Mouse (Mus musculus): Measurements from ENCODE around the gene Cep131.

Gene Cep131

DNA sequence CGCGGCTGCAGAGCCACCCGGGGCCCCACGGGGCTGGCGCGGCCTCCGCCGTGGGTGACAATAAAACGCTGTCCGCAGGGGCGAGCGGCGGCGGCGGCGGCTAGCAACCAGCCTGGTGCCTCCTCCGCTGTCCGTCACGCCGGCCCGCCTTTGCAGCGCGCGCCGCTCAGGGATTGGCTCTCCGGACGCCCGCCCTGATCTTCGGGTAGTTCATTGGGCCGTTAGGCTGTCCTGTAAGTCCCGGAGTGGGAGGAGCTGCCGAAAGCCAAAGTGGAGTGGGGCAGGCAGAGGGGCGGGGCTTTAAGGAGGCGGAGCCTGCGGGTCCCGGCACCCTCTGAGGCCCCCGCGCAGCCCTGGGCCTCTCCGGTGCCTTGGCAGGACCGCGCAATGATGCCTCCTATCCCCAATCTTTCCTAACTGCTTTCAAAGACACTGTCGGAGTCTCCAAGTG is at the start of gene Cep131:
Gene Cep131 (minus strand): TSS at position 126 of the 451 bp plus-strand sequence.
- peak; percentile 98 for DNase-seq

DNA sequence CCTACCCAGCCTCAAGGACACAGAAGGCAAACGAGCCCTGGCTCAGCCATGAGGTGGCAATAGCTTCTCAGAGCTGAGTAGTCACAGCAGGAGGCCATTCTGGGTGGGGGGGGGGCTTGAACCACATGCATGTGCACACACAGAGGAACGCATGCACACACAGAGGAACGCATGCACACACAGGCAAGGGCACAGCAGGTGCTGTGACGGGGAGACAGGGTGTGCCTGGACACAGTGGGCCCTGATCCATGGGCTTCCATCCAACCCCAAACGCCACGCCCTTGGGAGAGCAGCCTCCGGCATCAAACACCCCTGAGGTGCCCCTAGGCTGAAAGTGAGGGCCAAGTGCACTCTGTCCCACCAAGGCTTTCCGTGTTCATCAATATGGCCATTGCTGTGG is 49.6 kb upstream of the Cep131 start:
- no peak for DNase-seq

GRCm38 (mm10) chr11:120134847-120135530 is 48.4 kb upstream of the Cep131 start:
- no peak for DNase-seq

DNA sequence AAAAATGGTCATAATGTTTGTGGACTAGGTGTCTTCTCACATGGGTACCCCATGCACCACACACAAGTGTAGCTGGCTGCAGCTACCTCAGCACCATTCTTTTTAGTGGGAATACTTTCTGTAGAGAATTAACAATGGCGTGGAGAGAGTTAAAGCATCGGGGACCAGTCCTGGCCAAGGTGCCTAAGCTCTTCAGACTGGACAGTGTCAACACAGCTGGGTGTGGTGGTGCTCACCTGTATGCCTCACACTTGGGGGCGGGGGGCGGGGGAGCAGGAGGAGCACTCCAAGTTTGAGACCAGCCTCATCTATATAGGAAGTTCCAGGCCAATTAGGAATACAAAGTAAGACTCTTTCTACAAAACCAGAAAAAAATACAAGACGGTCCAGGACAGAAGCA is 47.5 kb upstream of the Cep131 start:
- DNase-seq = no peak

DNA sequence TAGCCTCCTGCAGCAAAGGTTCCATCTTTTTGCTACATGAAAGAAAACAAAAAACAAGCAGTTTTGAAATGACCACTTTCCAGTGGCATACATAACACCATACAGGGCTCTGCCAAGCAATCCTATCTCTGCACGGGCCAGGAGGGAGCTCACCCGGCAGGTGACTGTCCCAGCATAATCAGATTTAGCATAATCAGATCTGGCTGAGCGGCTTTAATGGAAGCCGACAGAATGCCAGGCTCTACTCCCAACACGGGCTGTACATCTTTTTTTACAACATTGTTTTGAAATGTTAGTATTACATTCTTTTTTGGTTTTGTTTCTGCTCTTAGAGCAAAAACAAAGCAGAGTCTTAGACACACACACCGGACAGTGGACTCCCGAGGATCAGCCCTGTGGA is 42.7 kb upstream of the Cep131 start:
- DNase-seq = no peak

DNA sequence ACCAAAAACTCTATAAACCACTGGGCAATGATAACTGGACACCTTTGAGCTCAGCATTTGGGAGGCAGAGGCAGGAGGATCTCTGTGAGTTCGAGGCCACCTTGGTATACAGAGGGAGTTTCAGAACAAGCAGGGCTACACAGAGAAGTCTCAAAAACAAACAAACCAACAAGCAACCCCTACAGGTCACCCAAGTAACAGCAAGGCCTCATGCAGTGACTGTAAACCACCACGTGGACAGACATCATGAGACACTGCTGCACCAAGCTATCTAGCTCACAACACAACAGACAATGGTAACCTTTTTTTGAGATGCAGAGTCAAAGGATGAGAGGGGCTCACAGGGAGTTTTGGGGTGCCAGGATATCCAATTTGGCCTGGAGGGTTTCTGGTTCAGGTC is 40.2 kb upstream of the Cep131 start:
- no peak for DNase-seq

DNA sequence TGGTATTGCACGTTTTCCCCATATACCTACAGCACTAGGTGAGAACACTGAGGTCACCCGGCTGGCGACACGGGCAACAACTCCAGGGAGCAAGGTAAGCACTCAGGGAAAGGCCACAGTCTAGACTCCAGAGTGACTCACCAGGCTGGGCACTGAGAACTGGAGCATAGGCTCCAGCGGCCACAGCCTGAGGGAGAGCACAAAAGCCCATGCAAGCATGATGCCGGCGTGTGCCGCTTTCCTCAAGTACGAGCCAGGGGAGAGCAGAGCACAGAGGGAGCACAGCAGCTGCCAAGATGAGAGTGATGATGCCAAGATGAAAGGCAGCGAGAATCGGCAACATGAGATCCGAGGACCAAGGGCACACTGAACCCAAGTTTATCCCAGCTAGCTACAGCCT is 35.5 kb upstream of the Cep131 start:
- no peak for DNase-seq

DNA sequence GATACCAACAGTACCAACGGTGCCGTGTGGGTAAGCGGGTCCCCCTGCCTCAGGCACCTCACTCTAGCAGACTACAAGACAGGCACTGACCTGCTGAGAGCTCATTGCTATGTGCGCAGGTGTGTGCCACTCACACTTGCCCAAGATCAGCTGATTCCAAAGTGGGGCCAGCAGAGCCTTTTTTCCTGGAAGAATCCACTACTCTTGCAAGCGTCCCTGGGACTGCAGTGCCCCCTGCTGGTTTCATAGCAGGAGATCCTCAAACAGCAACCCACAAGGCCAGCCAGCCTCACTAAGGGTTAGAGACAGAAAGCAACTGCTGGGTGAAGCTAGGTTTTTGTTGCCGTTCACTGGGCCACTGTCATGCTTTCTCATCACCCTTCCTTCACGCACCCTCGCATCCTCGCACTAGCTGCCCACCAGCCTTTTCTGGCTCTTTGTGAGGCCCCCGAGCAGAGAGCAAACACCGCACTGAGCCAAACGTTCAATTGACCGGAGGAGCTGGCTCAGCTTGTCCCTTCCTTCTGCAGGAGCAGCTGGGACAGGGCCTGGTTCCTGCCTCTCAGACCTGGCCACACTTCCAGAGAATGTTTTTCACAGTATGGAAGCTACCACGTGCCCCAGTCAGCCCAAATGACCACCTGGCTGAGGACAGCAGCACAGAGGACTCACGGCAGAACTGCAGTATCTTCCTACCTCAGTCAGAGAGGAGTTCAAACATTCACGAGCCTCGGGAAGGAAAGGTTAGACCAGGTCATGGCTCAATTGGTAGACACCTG is 34.2 kb upstream of the Cep131 start:
- peak; percentile 64 for DNase-seq

- DNase-seq = no peak
These were observed 33.4 kb upstream of the Cep131 start for GRCm38 (mm10) chr11:120119936-120120541.

GRCm38 (mm10) chr11:120119108-120119507 is 32.5 kb upstream of the Cep131 start:
- no peak for DNase-seq

- no peak for DNase-seq
These were observed 31.0 kb upstream of the Cep131 start for GRCm38 (mm10) chr11:120117626-120118025.

GRCm38 (mm10) chr11:120114488-120115215 is 28.0 kb upstream of the Cep131 start:
- no peak for DNase-seq

DNA sequence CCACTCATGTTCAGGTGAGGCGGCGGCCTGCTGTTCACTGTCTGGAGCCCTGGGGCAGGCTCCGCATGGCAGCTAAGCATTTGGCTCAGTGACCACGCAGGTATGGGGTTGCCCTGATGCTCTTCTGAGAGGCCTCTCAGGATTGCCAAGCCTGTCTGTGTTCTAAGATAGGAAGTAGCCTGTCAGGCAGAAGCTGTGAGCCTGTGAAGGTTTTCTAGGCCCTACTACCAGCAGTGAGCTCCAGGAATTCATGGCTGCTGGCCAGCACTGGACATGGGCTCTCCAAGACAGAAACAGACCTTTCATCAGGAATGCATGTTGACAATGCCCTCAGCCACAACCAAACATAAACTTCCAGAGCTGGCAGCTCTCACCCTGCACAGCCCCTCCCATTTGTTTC is 25.5 kb upstream of the Cep131 start:
- peak; percentile 76 for DNase-seq

GRCm38 (mm10) chr11:120111033-120111432 is 24.4 kb upstream of the Cep131 start:
- DNase-seq = no peak

DNA sequence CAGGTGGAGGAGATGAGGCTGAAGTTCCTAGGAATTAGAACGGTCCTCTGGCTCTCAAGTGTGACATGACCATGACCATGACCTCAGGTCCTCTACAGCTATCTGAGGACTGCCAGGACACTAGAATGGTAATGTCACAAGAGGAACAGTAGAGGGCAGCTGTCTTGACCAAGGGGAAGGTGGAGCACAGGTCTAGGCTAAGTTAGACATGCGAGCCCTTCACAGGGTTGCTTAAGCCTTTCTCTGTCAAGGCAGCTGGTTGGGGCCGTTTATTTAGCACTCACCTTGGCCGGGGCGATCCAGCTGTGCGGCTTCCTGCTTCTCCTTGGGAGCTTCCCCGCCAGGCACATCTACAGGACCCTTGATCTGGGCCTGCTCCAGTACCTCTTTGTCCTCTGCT is 23.9 kb upstream of the Cep131 start:
- no peak for DNase-seq

- peak; percentile 44 for DNase-seq
These were observed 23.1 kb upstream of the Cep131 start for GRCm38 (mm10) chr11:120109558-120110210.

GRCm38 (mm10) chr11:120107796-120108195 is 21.2 kb upstream of the Cep131 start:
- DNase-seq = peak; percentile 83

DNA sequence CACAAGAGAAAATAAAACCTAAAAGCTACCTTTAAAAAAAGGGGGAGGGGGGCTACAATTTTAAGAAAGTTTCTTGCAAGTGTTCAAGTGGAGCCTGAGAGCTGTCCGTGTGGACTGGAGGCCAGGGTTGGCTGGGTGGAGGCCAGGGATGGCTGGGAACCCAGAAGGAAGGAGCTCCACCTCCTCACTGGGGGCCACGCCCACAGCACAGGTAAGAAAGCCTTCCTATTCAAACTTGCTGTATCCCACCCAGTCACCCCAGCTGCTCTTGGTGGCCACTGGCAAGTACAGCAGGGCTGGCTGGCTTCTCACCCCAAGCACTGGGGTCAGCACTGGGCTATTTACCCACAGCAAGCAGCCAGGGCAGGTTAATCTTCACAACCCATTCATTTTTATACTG is 20.4 kb upstream of the Cep131 start:
- DNase-seq = peak; percentile 54

DNA sequence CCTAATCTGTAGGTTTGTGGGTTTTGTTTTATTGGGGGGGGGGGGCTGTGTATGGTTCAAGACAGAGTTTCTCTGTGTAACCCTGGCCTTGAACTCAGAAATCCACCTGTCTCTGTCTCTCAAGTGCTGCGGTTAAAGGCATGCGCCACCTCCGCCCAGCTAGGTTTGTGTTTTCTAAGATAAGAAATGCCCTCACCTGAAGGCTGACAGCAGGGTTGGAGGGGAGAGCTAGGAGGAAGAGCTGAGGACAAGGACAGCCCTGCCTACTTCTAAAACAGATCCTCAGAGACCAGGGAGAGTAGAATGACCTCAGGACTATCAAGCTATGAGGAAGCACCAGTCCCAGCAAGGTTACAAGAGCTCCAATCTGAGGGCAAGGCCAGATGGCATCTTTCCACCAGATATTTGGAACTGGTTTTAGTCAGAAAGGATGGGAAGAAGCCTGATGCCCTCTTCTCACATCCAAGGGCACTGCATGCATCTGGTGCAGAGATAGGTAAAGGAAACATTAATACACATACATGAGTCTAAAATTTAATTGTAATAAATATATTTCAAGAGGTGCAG is 16.9 kb upstream of the Cep131 start:
- DNase-seq = no peak

DNA sequence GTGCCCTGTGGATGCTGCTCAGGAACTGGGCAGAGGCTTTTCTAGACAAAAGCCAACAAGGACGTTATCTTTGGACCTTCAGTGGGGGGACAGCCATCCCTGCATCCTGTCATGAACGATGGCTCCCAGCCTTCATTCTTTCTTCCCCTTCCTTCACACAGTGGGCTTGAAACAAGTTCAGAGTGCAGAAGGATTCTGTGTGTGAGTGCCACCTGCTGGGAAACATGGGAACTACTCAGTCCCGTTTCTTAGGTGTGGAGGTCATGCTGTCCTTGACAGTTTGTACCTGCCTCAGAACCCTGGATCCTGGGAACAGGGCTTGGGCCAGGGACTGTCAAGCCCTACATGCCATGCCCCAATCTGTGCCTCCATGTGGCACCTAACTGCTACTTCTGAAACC is 14.4 kb upstream of the Cep131 start:
- peak; percentile 83 for DNase-seq

- peak; percentile 99 for DNase-seq
These were observed 12.2 kb upstream of the Cep131 start, which contains the start of the genes Tepsin and Ndufaf8 for GRCm38 (mm10) chr11:120098588-120099511. Gene Tepsin, minus strand, starts transcription at chr11:120098731. Gene Ndufaf8, plus strand, starts transcription at chr11:120098928.

Data from kidney, adult 11 months (tissue).